Mouse (Mus musculus) adrenal gland, postnatal 36 days (tissue): Measurements from ENCODE around the gene Hnrnpul1. TPM values are rescaled to one million over a fixed set of nuclear protein-coding genes. Genes with fewer than 3 reads are reported as not detected.

Experiments used
- total RNA-seq, 2 experiments: library from RNA; stranded (reverse); gene quantifications; 2 replicates each; pipeline ENCODE4 v1.2.3; 2021

Gene Hnrnpul1
- total RNA-seq, 2 experiments from 2014 or later, result 102 to 113 TPM

Other genes with a start within 250 kb of the Hnrnpul1 start
- gene Ceacam2, start 214.9 kb downstream of the Hnrnpul1 start, total RNA-seq, result 1 to 10 TPM; 1.4 to 2.4 TPM
- gene Erich4, start 138.9 kb downstream of the Hnrnpul1 start, total RNA-seq, result not detected
- gene Dmac2, start 135.3 kb downstream of the Hnrnpul1 start, total RNA-seq, result 10 to 100 TPM; 22.1 to 25.3 TPM
- 1 to 10 TPM; 1.8 to 2.0 TPM for gene B3gnt8, start 128.1 kb downstream of the Hnrnpul1 start, total RNA-seq
- 100 to 1,000 TPM; 176 to 245 TPM for gene Bckdha, start 95.8 kb downstream of the Hnrnpul1 start, total RNA-seq
- 10 to 100 TPM; 39.6 to 54.0 TPM for gene Exosc5, start 95.6 kb downstream of the Hnrnpul1 start, total RNA-seq
- gene Tmem91, start 79.6 kb downstream of the Hnrnpul1 start, total RNA-seq, result not detected
- gene B9d2, start 74.0 kb downstream of the Hnrnpul1 start, total RNA-seq, result 10 to 100 TPM; 15.3 to 18.0 TPM
- 10 to 100 TPM; 35.5 to 48.9 TPM for gene Tgfb1, start 67.8 kb downstream of the Hnrnpul1 start, total RNA-seq
- gene Ccdc97, start 35.7 kb downstream of the Hnrnpul1 start, total RNA-seq, result 10 to 100 TPM; 45.9 to 49.0 TPM
- gene Axl, start 33.9 kb upstream of the Hnrnpul1 start, total RNA-seq, result 10 to 100 TPM; 50.7 to 63.4 TPM
- 1 to 10 TPM; 1.9 to 2.5 TPM for gene Cyp2s1, start 62.2 kb upstream of the Hnrnpul1 start, total RNA-seq
- gene Cyp2b10, start 142.9 kb upstream of the Hnrnpul1 start, total RNA-seq, result 1 to 10 TPM; 3.9 to 7.6 TPM